Mouse (Mus musculus) MEL (cell line): ENCODE measurements around the gene G430095P16Rik. TPM values are rescaled to one million over a fixed set of nuclear protein-coding genes. Genes with fewer than 3 reads are reported as not detected.

Experiments
- DNase-seq: peaks from one replicate; pipeline ENCODE4 v3.0.0; 2011; ENCODE audit warnings: low read depth, low spot score
- H3K27ac ChIP-seq: 2 replicates; pipeline ENCODE4 v1.5.1; 2012; ENCODE audit warnings: low read depth, mild to moderate bottlenecking, control low read depth, low read length, moderate library complexity; ENCODE audit not compliant: control insufficient read depth
- H3K27me3 ChIP-seq, 2 experiments: fragments of 150-350 bp in 1 of 2; sonication (generic) in 1 of 2; 2 replicates each; pipeline ENCODE4 v1.6.1; 2012; ENCODE audit warnings: low read length in 2 of 2, mild to moderate bottlenecking in 2 of 2, improper control_type of control experiment in 1 of 2, moderate library complexity in 1 of 2; ENCODE audit not compliant: insufficient read depth in 2 of 2, control insufficient read depth in 1 of 2
- H3K36me3 ChIP-seq, 2 experiments: 2 replicates each; pipeline ENCODE4 v1.6.1; 2012 to 2014; ENCODE audit warnings: low read length in 2 of 2, improper control_type of control experiment in 1 of 2, inconsistent platforms in 1 of 2, mild to moderate bottlenecking in 1 of 2; ENCODE audit not compliant: insufficient read depth in 2 of 2, control insufficient read depth in 1 of 2
- H3K4me1 ChIP-seq, 2 experiments: fragments of 150-350 bp in 1 of 2; sonication (generic) in 1 of 2; 2 replicates each; pipeline ENCODE4 v1.6.1; 2012; ENCODE audit warnings: low read length in 2 of 2, improper control_type of control experiment in 1 of 2, mild to moderate bottlenecking in 1 of 2; ENCODE audit not compliant: insufficient read depth in 2 of 2, control insufficient read depth in 1 of 2
- H3K4me3 ChIP-seq, 2 experiments: fragments of 150-350 bp in 1 of 2; sonication (generic) in 1 of 2; 2 replicates each; pipeline ENCODE4 v1.5.1; 2012; ENCODE audit warnings: low read depth in 2 of 2, low read length in 2 of 2, mild to moderate bottlenecking in 2 of 2, moderate library complexity in 2 of 2, control low read depth in 1 of 2, improper control_type of control experiment in 1 of 2; ENCODE audit not compliant: control insufficient read depth in 1 of 2, insufficient read depth in 1 of 2
- H3K79me2 ChIP-seq: 2 replicates; pipeline ENCODE4 v1.6.1; 2012; ENCODE audit warnings: mild to moderate bottlenecking, low read length, moderate library complexity; ENCODE audit not compliant: control insufficient read depth, poor library complexity, insufficient read depth
- H3K9ac ChIP-seq: 2 replicates; pipeline ENCODE4 v1.6.1; 2012; ENCODE audit warnings: low read depth, mild to moderate bottlenecking, control low read depth, low read length, moderate library complexity; ENCODE audit not compliant: control insufficient read depth, poor library complexity, severe bottlenecking
- H3K9me3 ChIP-seq: fragments of 150-350 bp; sonication (generic); replicated peaks from 2 replicates; pipeline ENCODE4 v1.6.1; 2012; ENCODE audit warnings: mild to moderate bottlenecking, low read length, improper control_type of control experiment, moderate library complexity; ENCODE audit not compliant: insufficient read depth
- BHLHE40 ChIP-seq: IDR thresholded peaks from 2 replicates; pipeline ENCODE4 v1.6.1; 2012; ENCODE audit warnings: low read depth, mild to moderate bottlenecking, inconsistent platforms, low read length, improper control_type of control experiment, borderline replicate concordance
- CHD1 ChIP-seq: IDR thresholded peaks from 2 replicates; pipeline ENCODE4 v1.6.1; 2012; ENCODE audit warnings: low read depth, mild to moderate bottlenecking, inconsistent platforms, low read length, improper control_type of control experiment
- CTCF ChIP-seq, 3 experiments: IDR thresholded peaks in 2 of 3; conservative IDR thresholded peaks in 1 of 3; 2 replicates each; pipeline ENCODE4 v1.5.1; 2011 to 2012; ENCODE audit warnings: low read length in 3 of 3, low read depth in 2 of 3, mild to moderate bottlenecking in 2 of 3, improper control_type of control experiment in 1 of 3, inconsistent platforms in 1 of 3, mixed read lengths in 1 of 3, moderate library complexity in 1 of 3; ENCODE audit not compliant: control insufficient read depth in 1 of 3, insufficient read depth in 1 of 3, poor library complexity in 1 of 3, severe bottlenecking in 1 of 3
- E2F4 ChIP-seq: IDR thresholded peaks from 2 replicates; pipeline ENCODE4 v1.6.1; 2011; ENCODE audit warnings: low read depth, low read length, improper control_type of control experiment, borderline replicate concordance
- ELF1 ChIP-seq: IDR thresholded peaks from 2 replicates; pipeline ENCODE4 v1.6.1; 2014; ENCODE audit warnings: low read depth, mild to moderate bottlenecking, inconsistent platforms, low read length, improper control_type of control experiment, moderate library complexity
- GABPA ChIP-seq: IDR thresholded peaks from 2 replicates; pipeline ENCODE4 v1.6.1; 2012; ENCODE audit warnings: low read depth, mild to moderate bottlenecking, inconsistent platforms, low read length, improper control_type of control experiment, moderate library complexity
- GATA1 ChIP-seq: IDR thresholded peaks from 2 replicates; pipeline ENCODE4 v1.6.1; 2011; ENCODE audit warnings: low read depth, low read length, improper control_type of control experiment
- HCFC1 ChIP-seq: IDR thresholded peaks from 2 replicates; pipeline ENCODE4 v1.6.1; 2012; ENCODE audit warnings: low read depth, mild to moderate bottlenecking, inconsistent platforms, low read length, improper control_type of control experiment, moderate library complexity
- MAFK ChIP-seq: IDR thresholded peaks from 2 replicates; pipeline ENCODE4 v1.6.1; 2011; ENCODE audit warnings: low read depth, mild to moderate bottlenecking, low read length, improper control_type of control experiment, borderline replicate concordance
- MAZ ChIP-seq: IDR thresholded peaks from 2 replicates; pipeline ENCODE4 v1.6.1; 2012; ENCODE audit warnings: low read depth, mild to moderate bottlenecking, inconsistent platforms, low read length, improper control_type of control experiment
- MYC ChIP-seq: IDR thresholded peaks from 2 replicates; pipeline ENCODE4 v1.6.1; 2011; ENCODE audit warnings: low read depth, mild to moderate bottlenecking, low read length, improper control_type of control experiment, moderate library complexity
- NRF1 ChIP-seq: IDR thresholded peaks from 2 replicates; pipeline ENCODE4 v1.6.1; 2014; ENCODE audit warnings: low read depth, mild to moderate bottlenecking, inconsistent platforms, low read length, improper control_type of control experiment, moderate library complexity; ENCODE audit not compliant: poor library complexity, insufficient read depth, severe bottlenecking
- POLR2A ChIP-seq, 2 experiments: IDR thresholded peaks; 2 replicates each; pipeline ENCODE4 v1.6.1; 2011 to 2012; ENCODE audit warnings: low read length in 2 of 2, mild to moderate bottlenecking in 2 of 2, control low read depth in 1 of 2, improper control_type of control experiment in 1 of 2, low read depth in 1 of 2, moderate library complexity in 1 of 2; ENCODE audit not compliant: control insufficient read depth in 1 of 2, insufficient read depth in 1 of 2, poor library complexity in 1 of 2
- RAD21 ChIP-seq: IDR thresholded peaks from 2 replicates; pipeline ENCODE4 v1.6.1; 2011; ENCODE audit warnings: mild to moderate bottlenecking, low read depth, low read length, improper control_type of control experiment
- SIN3A ChIP-seq: IDR thresholded peaks from 2 replicates; pipeline ENCODE4 v1.6.1; 2012; ENCODE audit warnings: low read length, improper control_type of control experiment, inconsistent platforms
- SMC3 ChIP-seq: IDR thresholded peaks from 2 replicates; pipeline ENCODE4 v1.6.1; 2011; ENCODE audit warnings: low read depth, low read length, improper control_type of control experiment
- UBTF ChIP-seq: IDR thresholded peaks from 2 replicates; pipeline ENCODE4 v1.6.1; 2012; ENCODE audit warnings: low read depth, mild to moderate bottlenecking, inconsistent platforms, low read length, improper control_type of control experiment, moderate library complexity, borderline replicate concordance; ENCODE audit not compliant: insufficient read depth
- USF1 ChIP-seq: IDR thresholded peaks from 2 replicates; pipeline ENCODE4 v1.6.1; 2014; ENCODE audit warnings: low read depth, mild to moderate bottlenecking, inconsistent platforms, low read length, improper control_type of control experiment, moderate library complexity
- ZC3H11A ChIP-seq: IDR thresholded peaks from 2 replicates; pipeline ENCODE4 v1.6.1; 2012; ENCODE audit warnings: low read depth, mild to moderate bottlenecking, inconsistent platforms, low read length, improper control_type of control experiment
- ZMIZ1 ChIP-seq: IDR thresholded peaks from 2 replicates; pipeline ENCODE4 v1.6.1; 2012; ENCODE audit warnings: low read depth, mild to moderate bottlenecking, inconsistent platforms, low read length, improper control_type of control experiment, moderate library complexity
- polyA plus RNA-seq, 2 experiments: library from polyadenylated mRNA; stranded (reverse) in 1 of 2; unstranded in 1 of 2; fragments of >175 nt in 1 of 2; fragments of >200 nt in 1 of 2; gene quantifications; 2 replicates each; pipeline versions ENCODE4 v1.2.1 to v1.2.4; 2012; ENCODE audit warnings: low replicate concordance in 2 of 2, low read depth in 1 of 2; ENCODE audit not compliant: insufficient read length in 2 of 2, insufficient read depth in 1 of 2, missing spikeins in 1 of 2
- total RNA-seq: library from RNA; depleted of rRNA; stranded (reverse); fragments of 300-350 nt; gene quantifications from 2 replicates; pipeline ENCODE4 v1.2.3, GENCODE M21; 2012

G430095P16Rik gene
- total and polyA plus RNA-seq, 3 experiments: 5.6 to 17.1 TPM; not detected in 1

GRCm38 (mm10) chr8:84708774-84709475, 13.9 kb upstream of the G430095P16Rik start:
- TF ChIP-seq ZC3H11A: peak; percentile 96
- TF ChIP-seq GABPA: no peak
- peak; percentile 99 for TF ChIP-seq SMC3
- TF ChIP-seq MAFK: no peak
- peak; percentile 98 for TF ChIP-seq RAD21
- TF ChIP-seq E2F4: no peak
- TF ChIP-seq POLR2A (IDR thresholded peaks at IDR 0.05; ENCODE audit: control insufficient read depth in 1 of 2, insufficient read depth in 1 of 2, low read depth in 1 of 2, low read length in 2 of 2, poor library complexity in 1 of 2): no peak; a peak in 1 of 4 replicates
- TF ChIP-seq CTCF (IDR thresholded peaks at IDR 0.05 in 2 of 3, conservative IDR thresholded peaks at IDR 0.05 in 1 of 3; ENCODE audit: control insufficient read depth in 1 of 3, insufficient read depth in 1 of 3, low read depth in 2 of 3, low read length in 3 of 3, poor library complexity in 1 of 3, severe bottlenecking in 1 of 3): peak; percentile 88 to 99 (median 96)
- TF ChIP-seq SIN3A: peak; percentile 68; the same call in 1 of the 2 replicates
- Histone ChIP-seq H3K4me3 (no peak overlapping the region), H3K27me3 (no peaks in the 10 kb centered on the region), H3K27ac (no peak overlapping the region), H3K4me1 (peaks cover 0 to 2% of the 10 kb centered on the region in 2 experiments; a peak in 1 of 4 replicates), H3K79me2 (peaks cover 10% of the 10 kb centered on the region), H3K9me3 (no peaks in the 10 kb centered on the region), H3K9ac (no peak overlapping the region), H3K36me3 (peaks cover 0 to 4% of the 10 kb centered on the region in 2 experiments; a peak in 1 of 4 replicates)
- peak; percentile 86 for DNase-seq

DNA sequence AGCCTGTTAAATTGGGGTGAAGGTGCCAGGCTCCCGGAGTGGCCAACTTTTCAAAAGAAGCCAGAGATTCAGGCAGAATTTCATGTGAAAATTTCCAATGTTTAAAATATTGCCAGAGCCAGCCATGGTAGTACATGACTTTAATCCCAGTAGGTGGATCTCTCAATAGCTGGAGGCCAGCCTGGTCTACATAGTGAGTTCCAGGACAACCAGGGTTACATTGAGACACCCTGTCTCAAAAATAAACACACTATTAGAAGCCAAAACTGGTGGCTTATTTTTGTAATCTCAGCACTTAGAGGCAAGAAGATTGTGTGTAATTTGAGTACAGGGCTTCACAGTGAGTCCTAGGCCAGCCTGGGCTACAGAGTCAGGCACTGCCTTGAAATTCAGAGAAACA, 12.9 kb upstream of the G430095P16Rik start:
- no peak overlapping the region for H3K27ac ChIP-seq
- H3K36me3 ChIP-seq: peaks cover 0 to 4% of the 10 kb centered on the region in 2 experiments; a peak in 2 of 4 replicates
- H3K27me3 ChIP-seq: no peaks in the 10 kb centered on the region
- no peak overlapping the region for H3K4me3 ChIP-seq
- DNase-seq: no peak
- peaks cover 0 to 2% of the 10 kb centered on the region in 2 experiments; a peak in 1 of 4 replicates for H3K4me1 ChIP-seq
- no peak overlapping the region for H3K9ac ChIP-seq
- no peak for TF ChIP-seq NRF1
- no peak for TF ChIP-seq GABPA
- no peak for TF ChIP-seq MAZ
- no peak for TF ChIP-seq SMC3
- TF ChIP-seq UBTF: no peak
- no peak for TF ChIP-seq RAD21
- TF ChIP-seq MAFK: no peak
- TF ChIP-seq HCFC1: no peak
- no peak for TF ChIP-seq BHLHE40
- no peak for TF ChIP-seq ELF1
- no peak for TF ChIP-seq ZMIZ1
- no peak for TF ChIP-seq USF1
- TF ChIP-seq GATA1: no peak
- TF ChIP-seq MYC: no peak
- no peak for TF ChIP-seq CHD1
- peaks cover 5% of the 10 kb centered on the region; the same call in 1 of the 2 replicates for H3K79me2 ChIP-seq
- no peaks in the 10 kb centered on the region for H3K9me3 ChIP-seq
